Mouse (Mus musculus) kidney, adult 2 months (tissue): ENCODE results near the gene Cpne5.

Experiments used
- CTCF ChIP-seq: fragments of 200-500 bp; conservative IDR thresholded peaks from 2 replicates; pipeline ENCODE4 v1.5.1; 2011; ENCODE audit warnings: low read depth, mild to moderate bottlenecking, control low read depth, low read length, moderate library complexity, mixed read lengths; ENCODE audit not compliant: insufficient read depth, insufficient read length
- POLR2A ChIP-seq: fragments of 200-500 bp; IDR thresholded peaks from one replicate; pipeline ENCODE4 v1.6.1; 2011; ENCODE audit warnings: low read depth, low read length, control low read depth

- TF ChIP-seq CTCF (no peak), POLR2A (no peak)
Observed at GRCm38 (mm10) chr17:29111332-29111731, 126.6 kb downstream of the Cpne5 start.
